Mouse (Mus musculus): ENCODE results near the gene Ctnnd2. TPM values are rescaled to one million over a fixed set of nuclear protein-coding genes. Genes with fewer than 3 reads are reported as not detected.

The Ctnnd2 gene
- polyA plus RNA-seq, 1 experiment from 2014 or later, result 42.4 TPM

DNA sequence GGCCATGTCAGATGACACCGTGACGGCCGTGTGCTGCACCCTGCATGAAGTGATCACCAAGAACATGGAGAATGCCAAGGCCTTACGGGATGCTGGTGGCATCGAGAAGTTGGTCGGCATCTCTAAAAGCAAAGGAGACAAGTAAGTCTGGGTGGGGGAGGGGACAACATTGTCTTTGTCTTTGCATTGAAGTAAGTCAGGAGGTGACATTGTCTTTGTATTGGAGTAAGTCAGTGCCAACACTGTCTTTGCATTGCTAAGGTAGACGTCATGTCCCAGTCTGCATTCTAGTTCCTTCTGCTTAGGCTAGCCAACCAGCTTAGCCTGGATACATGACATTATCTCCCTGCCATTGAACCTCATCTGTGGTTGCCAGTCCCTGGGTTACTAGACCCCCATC, 794.4 kb downstream of the Ctnnd2 start:
- no peak overlapping the region for H3K27ac ChIP-seq
- no peak for ATAC-seq (ENCODE audit: low FRiP score)
- no peak overlapping the region for H3K4me3 ChIP-seq
- no peaks in the 10 kb centered on the region for H3K9me3 ChIP-seq (replicated peaks)
- 94% methylated on average over 7 of the region's 7 CpGs for WGBS
- no peak overlapping the region for H3K4me2 ChIP-seq (replicated peaks)
- no peaks in the 10 kb centered on the region for H3K27me3 ChIP-seq
- no peak overlapping the region for H3K9ac ChIP-seq
- no peaks in the 10 kb centered on the region for H3K4me1 ChIP-seq
- no peaks in the 10 kb centered on the region for H3K36me3 ChIP-seq

DNA sequence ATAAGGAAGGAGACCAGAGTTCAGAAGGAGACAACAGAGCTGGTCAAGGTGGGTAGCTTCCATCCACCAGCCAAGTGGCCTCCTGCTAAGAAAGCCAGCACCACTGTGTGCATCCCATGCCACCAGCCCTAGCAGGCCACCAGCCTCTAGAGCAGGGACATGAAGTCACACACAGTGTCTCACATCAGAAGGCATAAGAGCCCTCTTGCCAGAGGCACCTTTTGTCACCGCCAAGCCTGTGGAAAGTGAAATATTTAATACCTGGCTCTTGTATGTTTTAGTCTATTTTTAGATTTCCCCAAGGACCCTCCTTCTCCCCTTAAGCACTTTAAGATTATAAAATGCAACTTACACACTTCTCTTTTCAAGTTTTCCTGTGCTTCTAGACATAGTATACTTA, 802.0 kb downstream of the Ctnnd2 start:
- Histone ChIP-seq H3K4me3 (no peak overlapping the region), H3K9me3 (replicated peaks) (no peaks in the 10 kb centered on the region), H3K27me3 (no peaks in the 10 kb centered on the region), H3K9ac (no peak overlapping the region), H3K27ac (no peak overlapping the region), H3K4me2 (replicated peaks) (no peak overlapping the region), H3K36me3 (no peaks in the 10 kb centered on the region), H3K4me1 (no peaks in the 10 kb centered on the region)
- 86% methylated on average over 1 of the region's 1 CpGs for WGBS
- ATAC-seq (ENCODE audit: low FRiP score), result no peak

DNA sequence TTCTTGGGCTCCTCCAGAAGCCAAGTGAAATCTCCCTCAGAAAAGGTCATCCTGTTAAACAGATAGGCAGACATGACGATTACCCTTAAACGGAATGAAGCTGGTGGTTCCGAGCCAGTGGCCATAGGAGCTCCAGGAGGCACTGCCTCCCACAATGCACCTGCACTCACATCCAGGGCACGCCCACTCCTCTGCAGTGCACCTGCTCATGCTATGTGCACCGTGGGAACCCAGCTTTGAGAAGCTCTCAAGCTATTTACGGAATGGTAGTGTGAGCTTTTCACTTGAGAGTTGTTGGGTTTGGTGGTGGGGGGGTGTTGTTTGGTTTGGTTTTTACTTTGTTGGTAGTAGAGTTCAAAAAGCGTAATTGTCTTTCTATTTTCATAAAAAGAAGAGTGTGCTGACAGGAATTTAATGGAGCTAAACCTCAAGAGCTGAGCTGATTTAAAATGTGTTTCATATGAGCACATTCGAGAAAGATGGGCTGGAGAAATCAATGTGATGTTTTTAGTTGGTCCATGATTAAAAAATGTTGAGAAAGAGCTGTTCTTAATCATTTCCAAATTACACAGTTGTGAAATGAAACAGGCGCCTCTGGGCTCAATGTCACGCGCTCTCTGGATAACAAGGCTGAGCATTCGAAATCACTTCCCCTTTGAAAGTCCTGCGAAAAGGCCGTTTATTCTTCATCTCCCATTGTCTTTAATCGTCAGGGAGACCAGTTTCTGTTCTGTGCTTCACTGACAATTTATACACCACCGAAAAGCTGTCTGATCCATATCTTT, 802.8 kb downstream of the Ctnnd2 start:
- H3K9ac ChIP-seq, result no peak overlapping the region
- H3K9me3 ChIP-seq (replicated peaks), result no peaks in the 10 kb centered on the region
- no peak for ATAC-seq (ENCODE audit: low FRiP score)
- no peak overlapping the region for H3K4me3 ChIP-seq
- 79% methylated on average over 16 of the region's 16 CpGs for WGBS
- no peaks in the 10 kb centered on the region for H3K4me1 ChIP-seq
- no peaks in the 10 kb centered on the region for H3K27me3 ChIP-seq
- H3K36me3 ChIP-seq, result no peaks in the 10 kb centered on the region
- H3K4me2 ChIP-seq (replicated peaks), result no peak overlapping the region
- H3K27ac ChIP-seq, result no peak overlapping the region

DNA sequence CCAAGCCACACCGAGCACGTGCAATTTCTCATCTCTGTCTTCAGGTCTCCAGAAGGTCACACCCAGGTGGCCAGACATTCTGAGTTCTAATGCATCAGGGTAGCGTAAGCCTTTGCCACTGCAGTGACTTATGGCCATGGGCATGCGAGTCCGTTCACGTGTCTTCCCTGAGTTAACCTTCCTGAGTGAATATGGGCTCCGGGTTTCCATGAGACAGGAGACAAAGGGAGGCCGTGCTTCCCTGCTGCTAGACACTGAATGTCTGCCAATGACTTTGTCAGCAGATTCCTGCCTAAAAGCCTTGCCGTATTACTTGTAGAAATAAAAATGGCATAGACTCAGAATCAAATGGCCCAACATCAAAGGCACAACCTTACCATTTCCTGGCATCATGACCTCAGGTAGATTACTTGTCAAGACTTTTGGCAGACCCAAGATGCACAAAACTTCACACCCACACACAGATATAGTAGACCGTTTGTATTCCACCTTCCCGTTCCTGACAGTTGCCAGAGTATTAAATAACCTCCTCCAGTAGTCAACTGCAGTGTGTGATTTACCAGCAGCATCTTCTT, 804.9 kb downstream of the Ctnnd2 start:
- Histone ChIP-seq H3K9me3 (replicated peaks) (no peaks in the 10 kb centered on the region), H3K9ac (no peak overlapping the region), H3K36me3 (no peaks in the 10 kb centered on the region), H3K4me2 (replicated peaks) (no peak overlapping the region), H3K27ac (no peak overlapping the region), H3K4me1 (no peaks in the 10 kb centered on the region), H3K4me3 (no peak overlapping the region), H3K27me3 (no peaks in the 10 kb centered on the region)
- no peak for ATAC-seq (ENCODE audit: low FRiP score)
- 81% methylated on average over 11 of the region's 11 CpGs for WGBS

DNA sequence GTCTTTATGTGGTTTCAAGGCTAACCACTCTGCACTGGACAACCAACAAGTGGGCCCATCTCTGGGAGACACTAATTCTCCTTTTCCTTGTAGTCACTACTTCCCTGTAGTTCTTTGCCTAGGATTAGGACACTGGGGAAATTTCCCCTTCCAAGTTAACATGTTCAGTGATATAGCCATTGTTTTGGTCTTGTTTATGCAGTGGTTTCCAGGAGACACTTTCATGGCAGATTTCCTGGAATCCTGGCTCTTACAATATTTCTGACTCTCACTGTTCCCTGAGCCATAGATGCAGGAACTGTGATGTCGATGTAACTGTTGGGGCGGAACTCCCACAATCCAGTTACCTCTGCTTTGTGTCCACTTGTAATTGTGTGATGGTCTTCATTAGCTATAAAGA, 814.5 kb downstream of the Ctnnd2 start:
- no peaks in the 10 kb centered on the region for H3K27me3 ChIP-seq
- no peaks in the 10 kb centered on the region for H3K36me3 ChIP-seq
- no peak overlapping the region for H3K4me3 ChIP-seq
- no peak overlapping the region for H3K27ac ChIP-seq
- ATAC-seq (ENCODE audit: low FRiP score), result no peak
- no peaks in the 10 kb centered on the region for H3K4me1 ChIP-seq
- no peaks in the 10 kb centered on the region for H3K9me3 ChIP-seq (replicated peaks)
- no peak overlapping the region for H3K4me2 ChIP-seq (replicated peaks)
- no peak overlapping the region for H3K9ac ChIP-seq
- 96% methylated on average over 2 of the region's 2 CpGs for WGBS

DNA sequence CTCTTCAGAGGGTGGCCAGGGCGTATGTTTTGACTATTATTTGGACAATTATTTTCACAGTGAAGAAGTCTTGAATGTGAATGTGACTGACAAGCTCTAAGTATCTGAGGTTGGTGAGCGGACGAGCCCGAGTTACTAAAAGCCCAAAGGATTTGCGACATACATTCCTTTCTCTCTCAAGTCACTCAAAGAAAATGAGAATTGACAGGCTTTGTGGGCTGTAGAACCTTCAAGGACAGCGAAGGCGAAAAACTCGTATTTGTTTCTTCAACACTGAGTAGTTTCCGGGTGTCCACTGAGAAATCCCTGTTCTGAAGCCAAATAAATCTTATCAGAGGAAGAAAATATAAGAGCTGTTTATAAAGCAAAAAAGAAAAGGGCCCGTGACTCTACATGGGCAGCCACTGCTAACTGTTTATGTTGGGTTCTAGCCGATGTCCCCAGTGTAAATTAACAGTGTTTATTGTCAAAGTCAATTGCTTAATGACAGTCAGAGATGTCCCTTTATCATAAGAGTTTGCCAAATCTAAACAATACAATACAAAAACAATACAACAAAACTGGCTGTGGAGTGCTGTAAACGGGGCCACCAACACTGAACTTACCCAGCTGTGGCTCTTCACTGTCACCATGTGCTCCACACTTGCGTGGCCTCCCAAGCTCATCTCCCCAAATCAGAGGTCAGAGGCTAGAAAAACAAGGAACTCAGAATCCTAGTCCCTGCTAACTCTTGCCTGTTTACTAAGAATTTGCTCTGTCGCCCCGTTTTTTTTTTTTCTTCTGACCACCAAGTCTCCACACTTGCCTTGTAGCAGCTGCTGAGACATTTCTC, 818.2 kb downstream of the Ctnnd2 start:
- no peaks in the 10 kb centered on the region for H3K9me3 ChIP-seq (replicated peaks)
- no peak overlapping the region for H3K4me2 ChIP-seq (replicated peaks)
- H3K9ac ChIP-seq, result no peak overlapping the region
- H3K36me3 ChIP-seq, result no peaks in the 10 kb centered on the region
- no peaks in the 10 kb centered on the region for H3K27me3 ChIP-seq
- H3K27ac ChIP-seq, result no peak overlapping the region
- H3K4me3 ChIP-seq, result no peak overlapping the region
- WGBS, result 68% methylated on average over 15 of the region's 15 CpGs
- no peaks in the 10 kb centered on the region for H3K4me1 ChIP-seq
- ATAC-seq (ENCODE audit: low FRiP score), result no peak

DNA sequence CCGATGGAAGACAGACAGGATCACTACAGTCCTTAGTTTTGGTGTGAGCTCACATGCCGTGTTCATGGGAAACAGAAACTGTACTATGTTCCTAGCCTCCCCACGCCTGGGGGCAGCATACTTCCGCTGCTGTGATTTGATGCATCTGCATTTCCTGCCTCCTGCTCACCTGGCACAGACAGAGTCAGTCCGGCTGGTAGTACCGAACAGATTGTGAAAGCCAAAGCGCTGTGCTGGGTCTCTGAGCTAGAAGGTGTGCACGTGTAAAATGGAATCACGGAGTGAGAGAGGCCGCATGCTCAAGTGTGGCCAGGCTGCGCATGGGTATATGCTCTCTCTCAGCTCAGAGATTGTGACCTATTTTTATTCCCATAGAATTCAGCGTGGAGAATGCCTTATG, 820.0 kb downstream of the Ctnnd2 start:
- Histone ChIP-seq H3K36me3 (no peaks in the 10 kb centered on the region), H3K27me3 (no peaks in the 10 kb centered on the region), H3K4me2 (replicated peaks) (no peak overlapping the region), H3K27ac (no peak overlapping the region), H3K4me3 (no peak overlapping the region), H3K9me3 (replicated peaks) (no peaks in the 10 kb centered on the region), H3K4me1 (no peaks in the 10 kb centered on the region), H3K9ac (no peak overlapping the region)
- 90% methylated on average over 12 of the region's 12 CpGs for WGBS
- no peak for ATAC-seq (ENCODE audit: low FRiP score)

DNA sequence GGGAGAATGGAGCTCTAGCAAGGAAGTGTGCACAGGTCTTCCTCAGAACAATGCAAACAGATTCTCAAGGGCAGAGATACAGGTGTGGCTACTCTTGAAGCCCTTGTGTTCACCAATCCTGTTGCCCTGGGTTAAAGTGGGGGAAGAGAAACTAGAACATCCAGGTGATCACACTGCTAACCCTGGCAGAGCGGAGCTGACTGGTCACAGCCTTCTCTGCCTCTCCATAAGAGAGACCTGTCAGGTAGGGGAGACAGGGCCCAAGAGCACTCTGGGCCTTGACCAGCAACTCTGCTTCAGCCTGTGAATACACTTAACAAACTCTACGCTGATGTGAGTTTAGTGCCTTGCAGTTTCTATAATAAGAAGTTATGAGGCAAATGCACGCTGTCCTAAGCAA, 820.5 kb downstream of the Ctnnd2 start:
- Histone ChIP-seq H3K4me2 (replicated peaks) (no peak overlapping the region), H3K4me3 (no peak overlapping the region), H3K9me3 (replicated peaks) (no peaks in the 10 kb centered on the region), H3K4me1 (no peaks in the 10 kb centered on the region), H3K36me3 (no peaks in the 10 kb centered on the region), H3K27ac (no peak overlapping the region), H3K9ac (no peak overlapping the region), H3K27me3 (no peaks in the 10 kb centered on the region)
- no peak for ATAC-seq (ENCODE audit: low FRiP score)
- WGBS, result 96% methylated on average over 3 of the region's 3 CpGs

DNA sequence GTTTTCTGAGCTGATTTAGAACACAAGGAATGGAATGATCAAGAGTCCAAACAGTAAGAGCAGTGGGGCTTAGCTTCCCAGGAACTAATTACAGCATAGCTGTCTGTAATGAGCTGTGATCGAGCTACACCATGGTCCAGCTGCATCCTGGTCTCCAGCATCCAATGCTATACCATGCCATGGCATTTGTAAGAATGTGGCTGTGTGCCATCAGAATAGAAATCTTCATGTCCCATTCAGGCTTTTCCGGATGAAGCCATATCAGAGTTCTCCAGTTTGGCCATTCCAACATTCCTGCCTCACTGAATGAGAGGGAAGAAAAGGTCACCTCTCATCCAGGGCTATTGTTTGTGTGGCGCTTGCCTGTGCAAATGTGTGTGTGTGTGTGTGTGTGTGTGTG, 823.0 kb downstream of the Ctnnd2 start:
- H3K36me3 ChIP-seq, result no peaks in the 10 kb centered on the region
- ATAC-seq (ENCODE audit: low FRiP score), result no peak
- no peak overlapping the region for H3K4me2 ChIP-seq (replicated peaks)
- no peak overlapping the region for H3K27ac ChIP-seq
- H3K27me3 ChIP-seq, result no peaks in the 10 kb centered on the region
- no peak overlapping the region for H3K4me3 ChIP-seq
- 85% methylated on average over 3 of the region's 3 CpGs for WGBS
- H3K9ac ChIP-seq, result no peak overlapping the region
- H3K4me1 ChIP-seq, result no peaks in the 10 kb centered on the region
- H3K9me3 ChIP-seq (replicated peaks), result no peaks in the 10 kb centered on the region

DNA sequence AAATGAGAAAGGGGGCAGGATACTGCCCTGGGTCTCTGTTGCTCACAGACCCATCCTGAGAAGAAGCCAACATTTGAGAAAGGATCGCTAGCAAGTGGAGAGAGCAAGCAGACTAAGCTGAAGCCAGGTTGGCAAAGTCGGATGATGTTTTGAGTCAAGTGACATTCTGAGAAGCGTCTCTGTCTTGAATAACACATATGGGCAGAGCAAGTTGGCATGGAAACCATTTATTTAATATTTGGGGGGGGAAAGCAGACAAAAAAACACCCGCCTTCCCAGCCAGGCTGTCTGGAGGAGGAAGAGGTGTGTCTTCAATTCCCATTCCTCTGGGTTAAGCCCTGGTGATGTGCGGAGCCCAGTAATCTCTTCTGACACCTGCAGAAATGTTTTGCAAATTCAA, 832.1 kb downstream of the Ctnnd2 start:
- no peak overlapping the region for H3K27ac ChIP-seq
- H3K9ac ChIP-seq, result no peak overlapping the region
- H3K4me1 ChIP-seq, result no peaks in the 10 kb centered on the region
- H3K27me3 ChIP-seq, result no peaks in the 10 kb centered on the region
- 85% methylated on average over 5 of the region's 5 CpGs for WGBS
- ATAC-seq (ENCODE audit: low FRiP score), result no peak
- H3K36me3 ChIP-seq, result no peaks in the 10 kb centered on the region
- H3K9me3 ChIP-seq (replicated peaks), result no peaks in the 10 kb centered on the region
- no peak overlapping the region for H3K4me3 ChIP-seq
- no peak overlapping the region for H3K4me2 ChIP-seq (replicated peaks)

DNA sequence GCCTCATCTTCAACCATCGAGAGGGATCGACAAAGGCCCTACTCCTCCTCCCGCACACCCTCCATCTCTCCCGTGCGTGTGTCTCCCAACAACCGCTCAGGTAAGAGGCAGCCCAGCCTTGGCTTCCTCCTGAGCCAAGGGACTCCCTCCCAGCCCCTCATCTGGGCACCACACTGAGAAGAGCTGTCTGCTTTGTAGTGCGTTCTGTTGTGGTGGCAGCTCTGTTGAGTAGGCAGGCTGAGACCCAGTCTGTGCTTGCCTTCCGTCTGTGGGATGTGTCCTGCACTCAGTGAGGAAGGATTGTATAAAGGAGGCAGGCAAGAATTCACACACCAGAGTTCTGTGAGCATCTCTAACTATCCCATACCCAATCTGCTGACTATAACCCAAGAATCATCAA, 832.6 kb downstream of the Ctnnd2 start:
- no peak overlapping the region for H3K4me3 ChIP-seq
- H3K27ac ChIP-seq, result no peak overlapping the region
- H3K4me1 ChIP-seq, result no peaks in the 10 kb centered on the region
- no peaks in the 10 kb centered on the region for H3K27me3 ChIP-seq
- WGBS, result 87% methylated on average over 8 of the region's 8 CpGs
- no peak overlapping the region for H3K4me2 ChIP-seq (replicated peaks)
- H3K36me3 ChIP-seq, result no peaks in the 10 kb centered on the region
- ATAC-seq (ENCODE audit: low FRiP score), result no peak
- H3K9me3 ChIP-seq (replicated peaks), result no peaks in the 10 kb centered on the region
- no peak overlapping the region for H3K9ac ChIP-seq

DNA sequence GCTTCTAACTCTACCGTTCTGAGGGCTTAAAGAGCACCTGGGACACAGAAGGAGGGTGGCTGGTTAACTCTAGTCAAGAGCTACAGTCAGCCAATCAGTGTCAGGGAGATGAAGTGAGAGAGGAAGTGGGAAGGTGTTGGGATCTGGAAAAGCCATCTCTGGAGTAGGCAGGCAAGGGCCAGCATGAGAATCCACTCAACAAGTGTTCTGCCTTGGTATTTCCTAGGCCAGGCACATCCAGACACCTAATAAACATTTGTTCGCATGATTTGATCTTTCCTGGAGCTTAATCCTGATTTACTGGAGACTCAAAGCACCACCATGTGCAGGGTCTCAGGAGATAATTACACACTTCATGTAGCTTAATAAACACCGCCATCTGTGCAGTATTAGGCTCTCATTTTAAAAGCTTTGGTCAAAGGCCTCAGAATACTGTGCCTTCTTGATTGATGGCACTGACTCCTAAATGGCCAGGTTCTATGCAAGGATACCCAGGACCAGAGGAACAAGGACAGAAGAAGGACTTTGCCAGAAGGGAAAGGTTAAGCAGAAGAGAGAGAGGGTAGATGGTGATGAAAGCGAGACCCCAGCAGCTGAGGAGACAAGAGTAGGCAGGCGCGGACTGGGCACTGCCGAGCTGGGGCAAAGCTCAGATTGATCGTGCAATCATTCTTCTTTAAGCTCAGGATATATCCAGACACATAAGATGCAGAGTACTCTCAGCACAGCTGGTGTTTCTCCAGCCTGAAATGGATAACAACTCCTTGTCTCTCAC, 833.8 kb downstream of the Ctnnd2 start:
- H3K9ac ChIP-seq, result no peak overlapping the region
- no peaks in the 10 kb centered on the region for H3K36me3 ChIP-seq
- no peak overlapping the region for H3K4me2 ChIP-seq (replicated peaks)
- WGBS, result 82% methylated on average over 8 of the region's 8 CpGs
- H3K4me1 ChIP-seq, result no peaks in the 10 kb centered on the region
- no peaks in the 10 kb centered on the region for H3K9me3 ChIP-seq (replicated peaks)
- H3K4me3 ChIP-seq, result no peak overlapping the region
- H3K27me3 ChIP-seq, result no peaks in the 10 kb centered on the region
- peak; percentile 46; the same call in 1 of the 2 replicates for ATAC-seq (ENCODE audit: low FRiP score)
- no peak overlapping the region for H3K27ac ChIP-seq

All from hindbrain, embryonic 12.5 days (tissue).